Mouse (Mus musculus): ENCODE data around the gene Heatr9. TPM values are rescaled to one million over a fixed set of nuclear protein-coding genes. Genes with fewer than 3 reads are reported as not detected.
A peak's percentile ranks its signal among the peaks of the same experiment; 100 is the strongest.

Heatr9 gene
- polyA plus RNA-seq, 1 experiment from 2014 or later = not detected

- Histone ChIP-seq H3K9ac (ENCODE audit: low read length) (no peak overlapping the region), H3K27ac (replicated peaks; ENCODE audit: low read depth, low read length) (no peak overlapping the region), H3K4me3 (ENCODE audit: low read depth, low read length) (no peak overlapping the region), H3K27me3 (ENCODE audit: control insufficient read depth, insufficient read depth, low read length) (peaks cover 2% of the 10 kb centered on the region; the same call in 1 of the 2 replicates), H3K4me1 (ENCODE audit: control insufficient read depth, insufficient read depth, low read length) (no peaks in the 10 kb centered on the region), H3K36me3 (ENCODE audit: control insufficient read depth, insufficient read depth, low read length) (no peaks in the 10 kb centered on the region), H3K4me2 (ENCODE audit: low read depth, severe bottlenecking) (no peak overlapping the region), H3K9me3 (ENCODE audit: control insufficient read depth, low read length) (no peaks in the 10 kb centered on the region)
- no peak for ATAC-seq (ENCODE audit: insufficient number of reproducible peaks, low FRiP score, low TSS enrichment, low read depth)
- 92% methylated on average over 3 of the region's 3 CpGs for WGBS
- no peak for DNase-seq (ENCODE audit: low spot score)
Observed at GRCm38 (mm10) chr11:83468765-83469164, 53.2 kb downstream of the Heatr9 start.

- H3K27ac ChIP-seq (replicated peaks; ENCODE audit: low read depth, low read length) = no peak overlapping the region
- H3K9me3 ChIP-seq (ENCODE audit: control insufficient read depth, low read length) = no peaks in the 10 kb centered on the region
- H3K4me2 ChIP-seq (ENCODE audit: low read depth, severe bottlenecking) = no peak overlapping the region
- peaks cover 14% of the 10 kb centered on the region for H3K27me3 ChIP-seq (ENCODE audit: control insufficient read depth, insufficient read depth, low read length)
- no peak for ATAC-seq (ENCODE audit: insufficient number of reproducible peaks, low FRiP score, low TSS enrichment, low read depth)
- no peak overlapping the region for H3K9ac ChIP-seq (ENCODE audit: low read length)
- peak; percentile 36 for DNase-seq (ENCODE audit: low spot score)
- WGBS = 64% methylated on average over 11 of the region's 11 CpGs
- no peak overlapping the region for H3K4me3 ChIP-seq (ENCODE audit: low read depth, low read length)
- no peaks in the 10 kb centered on the region; the same call in 1 of the 2 replicates for H3K4me1 ChIP-seq (ENCODE audit: control insufficient read depth, insufficient read depth, low read length)
- H3K36me3 ChIP-seq (ENCODE audit: control insufficient read depth, insufficient read depth, low read length) = no peaks in the 10 kb centered on the region
Observed at GRCm38 (mm10) chr11:83467120-83467652, 54.8 kb downstream of the Heatr9 start.

GRCm38 (mm10) chr11:83465976-83466375 lies 56.0 kb downstream of the Heatr9 start:
- H3K9me3 ChIP-seq (ENCODE audit: control insufficient read depth, low read length) = no peaks in the 10 kb centered on the region
- DNase-seq (ENCODE audit: low spot score) (peak; percentile 17), ATAC-seq (ENCODE audit: insufficient number of reproducible peaks, low FRiP score, low TSS enrichment, low read depth) (no peak)
- peaks cover 20% of the 10 kb centered on the region for H3K27me3 ChIP-seq (ENCODE audit: control insufficient read depth, insufficient read depth, low read length)
- 37% methylated on average over 2 of the region's 2 CpGs for WGBS
- H3K27ac ChIP-seq (replicated peaks; ENCODE audit: low read depth, low read length) = no peak overlapping the region
- H3K4me2 ChIP-seq (ENCODE audit: low read depth, severe bottlenecking) = no peak overlapping the region
- H3K9ac ChIP-seq (ENCODE audit: low read length) = no peak overlapping the region
- H3K4me3 ChIP-seq (ENCODE audit: low read depth, low read length) = no peak overlapping the region
- H3K36me3 ChIP-seq (ENCODE audit: control insufficient read depth, insufficient read depth, low read length) = no peaks in the 10 kb centered on the region
- H3K4me1 ChIP-seq (ENCODE audit: control insufficient read depth, insufficient read depth, low read length) = no peaks in the 10 kb centered on the region; the same call in 1 of the 2 replicates

GRCm38 (mm10) chr11:83462711-83463244 lies 59.2 kb downstream of the Heatr9 start, which contains the start of gene Mmp28:
Gene Mmp28 (minus strand): TSS chr11:83463071.
- Histone ChIP-seq H3K9me3 (ENCODE audit: control insufficient read depth, low read length) (no peaks in the 10 kb centered on the region), H3K4me2 (ENCODE audit: low read depth, severe bottlenecking) (peak within 1 kb of the TSS; percentile 90), H3K9ac (ENCODE audit: low read length) (peak within 1 kb of the TSS; percentile 55), H3K27me3 (ENCODE audit: control insufficient read depth, insufficient read depth, low read length) (peaks cover 20% of the 10 kb centered on the region), H3K4me1 (ENCODE audit: control insufficient read depth, insufficient read depth, low read length) (no peaks in the 10 kb centered on the region; the same call in 1 of the 2 replicates), H3K36me3 (ENCODE audit: control insufficient read depth, insufficient read depth, low read length) (no peaks in the 10 kb centered on the region), H3K4me3 (ENCODE audit: low read depth, low read length) (peak within 1 kb of the TSS; percentile 55), H3K27ac (replicated peaks; ENCODE audit: low read depth, low read length) (no peak within 1 kb of the TSS)
- ATAC-seq (ENCODE audit: insufficient number of reproducible peaks, low FRiP score, low TSS enrichment, low read depth) (peak; percentile 39; the same call in 1 of the 2 replicates), DNase-seq (ENCODE audit: low spot score) (peak; percentile 59)
- under 1% methylated on average over 42 of the region's 42 CpGs for WGBS

Other genes starting within 250 kb of the Heatr9 start
- 0.52 and 0.53 TPM in 2 replicates for gene Slfn14, start 235.4 kb downstream of the Heatr9 start, polyA plus RNA-seq (2014; fragmentation: Nextera tagmentation; extraction: Ambion mirVana)
- 72.1 and 78.9 TPM in 2 replicates for gene Ap2b1, start 223.2 kb downstream of the Heatr9 start, polyA plus RNA-seq (2014; fragmentation: Nextera tagmentation; extraction: Ambion mirVana)
- gene Pex12, start 219.6 kb downstream of the Heatr9 start, polyA plus RNA-seq (2014; fragmentation: Nextera tagmentation; extraction: Ambion mirVana) = 13.2 and 15.6 TPM in 2 replicates
- 0.88 and 1.3 TPM in 2 replicates for gene Rasl10b, start 113.0 kb downstream of the Heatr9 start, polyA plus RNA-seq (2014; fragmentation: Nextera tagmentation; extraction: Ambion mirVana)
- gene Gas2l2, start 92.7 kb downstream of the Heatr9 start, polyA plus RNA-seq (2014; fragmentation: Nextera tagmentation; extraction: Ambion mirVana) = not detected in 2 replicates
- gene 1700020L24Rik, start 84.5 kb downstream of the Heatr9 start, polyA plus RNA-seq (2014; fragmentation: Nextera tagmentation; extraction: Ambion mirVana) = 0.55 TPM in 1 of 2 replicates, not detected in the other
- 2.9 and 3.7 TPM in 2 replicates for gene Mmp28, start 59.1 kb downstream of the Heatr9 start, polyA plus RNA-seq (2014; fragmentation: Nextera tagmentation; extraction: Ambion mirVana)
- 11.3 and 13.3 TPM in 2 replicates for gene Taf15, start 49.1 kb downstream of the Heatr9 start, polyA plus RNA-seq (2014; fragmentation: Nextera tagmentation; extraction: Ambion mirVana)
- gene Ccl5, start 8.3 kb upstream of the Heatr9 start, polyA plus RNA-seq (2014; fragmentation: Nextera tagmentation; extraction: Ambion mirVana) = not detected in 2 replicates
- gene Ccl9, start 56.5 kb upstream of the Heatr9 start, polyA plus RNA-seq (2014; fragmentation: Nextera tagmentation; extraction: Ambion mirVana) = 0.56 and 0.94 TPM in 2 replicates
- 0.62 and 1.1 TPM in 2 replicates for gene Ccl6, start 70.9 kb upstream of the Heatr9 start, polyA plus RNA-seq (2014; fragmentation: Nextera tagmentation; extraction: Ambion mirVana)
- gene Rpl9-ps1, start 123.4 kb upstream of the Heatr9 start, polyA plus RNA-seq (2014; fragmentation: Nextera tagmentation; extraction: Ambion mirVana) = not detected in 2 replicates
- gene Ccl3, start 127.2 kb upstream of the Heatr9 start, polyA plus RNA-seq (2014; fragmentation: Nextera tagmentation; extraction: Ambion mirVana) = 0.20 and 0.34 TPM in 2 replicates
- gene Ccl4, start 140.4 kb upstream of the Heatr9 start, polyA plus RNA-seq (2014; fragmentation: Nextera tagmentation; extraction: Ambion mirVana) = 0.48 TPM in 1 of 2 replicates, not detected in the other
- gene Wfdc17, start 181.8 kb upstream of the Heatr9 start, polyA plus RNA-seq (2014; fragmentation: Nextera tagmentation; extraction: Ambion mirVana) = 0.67 TPM in 1 of 2 replicates, not detected in the other
- not detected in 2 replicates for gene Wfdc18, start 186.8 kb upstream of the Heatr9 start, polyA plus RNA-seq (2014; fragmentation: Nextera tagmentation; extraction: Ambion mirVana)
- not detected in 2 replicates for gene Wfdc21, start 224.8 kb upstream of the Heatr9 start, polyA plus RNA-seq (2014; fragmentation: Nextera tagmentation; extraction: Ambion mirVana)
- 26.9 and 30.5 TPM in 2 replicates for gene Heatr6, start 231.5 kb upstream of the Heatr9 start, polyA plus RNA-seq (2014; fragmentation: Nextera tagmentation; extraction: Ambion mirVana)

Data from limb, embryonic 11.5 days (tissue).